Mouse (Mus musculus) brain, embryonic 14.5 days (tissue): Measurements from ENCODE around the gene Mis12. TPM values are rescaled to one million over a fixed set of nuclear protein-coding genes. Genes with fewer than 3 reads are reported as not detected.

Experiments
- DNase-seq: peaks from one replicate; pipeline ENCODE4 v3.0.0-alpha.2; 2011; ENCODE audit warnings: low read depth
- CTCF ChIP-seq: fragments of 200-500 bp; IDR thresholded peaks from 2 replicates; pipeline ENCODE4 v1.5.1; 2012; ENCODE audit warnings: inconsistent platforms, mild to moderate bottlenecking, moderate library complexity, borderline replicate concordance; ENCODE audit not compliant: insufficient read depth, insufficient read length; ENCODE audit errors: extremely low read depth
- POLR2A ChIP-seq: fragments of 200-500 bp; IDR thresholded peaks from 2 replicates; pipeline ENCODE4 v1.6.1; 2012; ENCODE audit warnings: mild to moderate bottlenecking, inconsistent platforms, borderline replicate concordance; ENCODE audit not compliant: poor library complexity, insufficient read depth, insufficient read length, severe bottlenecking; ENCODE audit errors: extremely low read depth
- polyA plus RNA-seq: library from polyadenylated mRNA; depleted of rRNA; stranded (reverse); fragments of >200 nt; gene quantifications from 2 replicates; pipeline ENCODE4 v1.2.3, GENCODE M21; 2012; rRNA removed

The Mis12 gene
- polyA plus RNA-seq: 17.9 and 20.9 TPM in 2 replicates

- peak; percentile 100 for DNase-seq
- TF ChIP-seq CTCF (no peak), POLR2A (peak; percentile 54; the same call in 1 of the 2 replicates)
Observed at GRCm38 (mm10) chr11:71019201-71020068, at the start of gene Mis12, which contains the start of gene Derl2. Gene Mis12, plus strand, starts transcription at chr11:71019611. Gene Derl2, minus strand, starts transcription at chr11:71019841.

GRCm38 (mm10) chr11:70969821-70970559 lies 49.4 kb upstream of the Mis12 start, which contains the start of the genes Nup88 and Rpain:
Gene Nup88, minus strand, starts transcription at chr11:70969973.
Gene Rpain, plus strand, starts transcription at chr11:70970213.
- DNase-seq: peak; percentile 99
- no peak for TF ChIP-seq CTCF
- peak; percentile 44; the same call in 1 of the 2 replicates for TF ChIP-seq POLR2A

GRCm38 (mm10) chr11:70970560-70971540 lies 48.6 kb upstream of the Mis12 start:
- peak; percentile 49 for DNase-seq
- TF ChIP-seq CTCF: no peak
- TF ChIP-seq POLR2A: no peak

GRCm38 (mm10) chr11:70972586-70972985 lies 46.8 kb upstream of the Mis12 start:
- no peak for TF ChIP-seq POLR2A
- TF ChIP-seq CTCF: no peak
- DNase-seq: no peak

- TF ChIP-seq CTCF (peak; percentile 43; the same call in 1 of the 2 replicates), POLR2A (no peak)
- DNase-seq: peak; percentile 17
Observed at GRCm38 (mm10) chr11:70973947-70974346, 45.5 kb upstream of the Mis12 start.

GRCm38 (mm10) chr11:70975193-70975592 lies 44.2 kb upstream of the Mis12 start:
- TF ChIP-seq CTCF: no peak
- no peak for TF ChIP-seq POLR2A
- DNase-seq: no peak

- DNase-seq: no peak
- TF ChIP-seq POLR2A (no peak), CTCF (no peak)
Observed at GRCm38 (mm10) chr11:70977293-70977692, 42.1 kb upstream of the Mis12 start.

- DNase-seq: no peak
- TF ChIP-seq CTCF (no peak), POLR2A (no peak)
Observed at GRCm38 (mm10) chr11:70980232-70980631, 39.2 kb upstream of the Mis12 start.

- DNase-seq: no peak
- TF ChIP-seq POLR2A (no peak), CTCF (no peak)
Observed at GRCm38 (mm10) chr11:70980751-70981510, 38.5 kb upstream of the Mis12 start.

- DNase-seq: no peak
- no peak for TF ChIP-seq POLR2A
- TF ChIP-seq CTCF: no peak
Observed at GRCm38 (mm10) chr11:70982030-70982429, 37.4 kb upstream of the Mis12 start.
